Mouse (Mus musculus): ENCODE data around the gene 4930433I11Rik. TPM values are rescaled to one million over a fixed set of nuclear protein-coding genes. Genes with fewer than 3 reads are reported as not detected.
"Not testable (repeated sequence)": the region's sequence is repeated elsewhere in the genome, so short reads cannot be mapped to it uniquely, and the experiment has no call there.

The 4930433I11Rik gene
- not detected in 2 replicates for total RNA-seq (2015)
- total RNA-seq (2017): not detected in 2 replicates

DNA sequence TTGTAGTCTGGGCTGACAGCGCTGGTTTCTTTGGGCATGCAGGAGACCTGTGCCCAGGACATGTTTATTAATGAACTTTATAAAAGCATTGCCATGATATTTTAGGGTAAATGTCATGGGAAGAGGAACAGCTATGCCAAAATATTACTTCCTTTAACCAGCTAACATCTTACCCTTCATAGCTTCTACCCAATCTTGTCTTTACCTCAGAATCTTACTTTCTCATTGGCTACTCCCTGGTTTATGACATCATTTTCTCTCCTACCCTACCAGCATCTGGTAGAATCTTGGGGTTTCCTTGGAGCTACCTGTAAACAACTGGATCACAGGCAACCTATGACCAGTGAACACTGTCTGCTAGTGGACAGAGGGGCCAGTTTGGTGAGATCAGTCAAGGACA, at the start of gene 4930433I11Rik:
TSS of gene 4930433I11Rik (plus strand) at position 301 of the 400 bp plus-strand sequence.
- no peak for ATAC-seq (replicated peaks; ENCODE audit: poor library complexity)

DNA sequence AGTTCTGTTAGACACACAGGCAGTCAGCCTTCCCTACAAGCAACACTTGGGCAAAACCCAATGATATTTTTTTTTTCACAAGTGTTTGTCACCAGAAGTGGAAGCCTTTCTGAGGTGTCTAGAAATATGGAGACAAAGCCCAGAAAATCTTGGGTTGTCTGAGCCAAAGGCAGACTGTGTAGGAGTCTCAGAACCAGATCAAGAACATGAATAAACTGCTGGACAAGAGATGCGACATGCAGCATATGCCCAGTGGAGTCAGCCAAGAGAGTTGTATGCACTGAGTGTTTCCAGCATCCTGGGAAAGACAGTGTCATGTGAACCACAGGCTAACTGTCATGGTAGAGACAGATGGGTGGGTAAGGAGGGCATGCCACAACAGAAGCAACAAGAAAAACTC, 48.0 kb upstream of the 4930433I11Rik start:
- ATAC-seq (replicated peaks; ENCODE audit: poor library complexity): no peak

- ATAC-seq (replicated peaks; ENCODE audit: poor library complexity): no peak
Measured at GRCm38 (mm10) chr7:40942233-40942935, 45.0 kb upstream of the 4930433I11Rik start.

GRCm38 (mm10) chr7:41032419-41032818, 45.1 kb downstream of the 4930433I11Rik start, which contains the start of gene Gm4884:
Gene Gm4884 (plus strand): TSS chr7:41032719.
- ATAC-seq (replicated peaks; ENCODE audit: poor library complexity): not testable (repeated sequence)

DNA sequence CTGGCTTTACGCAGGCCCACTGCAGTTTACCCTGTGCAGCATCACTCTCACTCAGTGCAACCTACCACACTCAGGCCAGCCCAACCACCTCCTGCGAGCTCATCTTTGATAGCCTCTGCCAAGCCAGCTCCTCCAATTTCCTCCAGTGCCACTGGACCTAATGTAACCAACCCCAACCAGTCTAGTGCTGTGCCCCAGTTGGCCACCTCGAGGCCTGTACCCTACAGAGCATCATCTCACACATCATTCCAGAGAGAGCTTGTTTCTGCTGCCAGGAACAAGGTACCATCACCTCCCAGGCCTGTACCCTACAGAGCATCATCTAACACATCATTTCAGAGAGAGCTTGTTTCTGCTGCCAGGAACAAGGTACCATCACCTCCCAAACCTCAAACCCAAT, 56.7 kb downstream of the 4930433I11Rik start:
- ATAC-seq (replicated peaks; ENCODE audit: poor library complexity): not testable (repeated sequence)

Other genes starting within 250 kb of the 4930433I11Rik start
- gene Vstm2b, start 89.2 kb upstream of the 4930433I11Rik start, total RNA-seq (2015): not detected in 2 replicates
- gene Vstm2b, start 89.2 kb upstream of the 4930433I11Rik start, total RNA-seq (2017): not detected in 2 replicates
- not detected in 2 replicates for gene Gm4884, start 45.2 kb downstream of the 4930433I11Rik start, total RNA-seq (2015)
- gene Gm4884, start 45.2 kb downstream of the 4930433I11Rik start, total RNA-seq (2017): not detected in 2 replicates
- not detected in 2 replicates for gene Gm5592, start 166.3 kb downstream of the 4930433I11Rik start, total RNA-seq (2015)
- gene Gm5592, start 166.3 kb downstream of the 4930433I11Rik start, total RNA-seq (2017): not detected in 2 replicates

All from megakaryocyte progenitor cell, adult 5-6 weeks (primary cell).